Mouse (Mus musculus) kidney, postnatal 25 days (tissue): ENCODE measurements around the gene Gm13083.
"Not testable (repeated sequence)": the region's sequence is repeated elsewhere in the genome, so short reads cannot be mapped to it uniquely, and the experiment has no call there.

Source experiments
- DNase-seq, 2 experiments: peaks; one replicate each; pipeline ENCODE4 v3.0.0; 2021; ENCODE audit warnings: mixed read lengths in 2 of 2

Gm13083 gene

DNA sequence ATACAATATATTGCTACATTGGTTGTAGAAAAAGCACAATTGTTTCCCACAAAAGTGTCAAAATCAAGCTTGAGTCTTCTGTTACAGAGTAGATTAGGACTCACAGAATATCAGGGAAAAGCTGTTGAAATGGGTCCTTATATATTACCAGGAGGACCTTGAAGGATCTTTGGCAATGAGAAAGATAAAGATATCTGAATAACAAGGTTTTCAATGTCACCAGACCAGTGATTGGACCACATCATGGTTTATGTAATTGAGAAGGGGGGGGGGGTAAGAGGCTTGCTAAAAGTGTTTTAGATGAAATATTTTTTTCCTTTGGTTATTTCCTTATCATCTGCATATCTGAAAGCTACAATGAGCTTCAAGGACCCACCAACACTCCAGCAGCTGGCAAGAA is at the start of gene Gm13083:
Gm13083 (plus strand) TSS at position 301 of the 400 bp plus-strand sequence.
- not testable (repeated sequence) for DNase-seq

DNA sequence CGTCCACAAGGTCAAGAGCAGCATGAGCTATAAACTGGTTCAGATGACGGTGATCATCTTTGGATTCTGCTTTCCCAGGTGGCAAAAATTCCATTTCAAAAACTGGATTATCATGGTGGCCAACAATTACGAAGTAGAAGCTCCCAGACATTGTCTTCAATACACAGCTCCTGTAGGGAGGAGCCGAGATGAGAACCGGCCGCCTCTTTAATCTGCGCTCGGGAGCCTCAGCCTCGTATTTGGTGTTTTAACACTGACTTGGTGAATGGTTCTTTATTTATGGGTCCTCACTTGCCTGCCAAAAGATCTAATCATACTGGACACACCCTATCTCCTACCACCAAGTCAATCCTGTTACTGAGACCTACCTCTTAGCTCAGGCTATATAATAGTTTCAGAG is 2.9 kb upstream of the Gm13083 start:
- DNase-seq: not testable (repeated sequence)

DNA sequence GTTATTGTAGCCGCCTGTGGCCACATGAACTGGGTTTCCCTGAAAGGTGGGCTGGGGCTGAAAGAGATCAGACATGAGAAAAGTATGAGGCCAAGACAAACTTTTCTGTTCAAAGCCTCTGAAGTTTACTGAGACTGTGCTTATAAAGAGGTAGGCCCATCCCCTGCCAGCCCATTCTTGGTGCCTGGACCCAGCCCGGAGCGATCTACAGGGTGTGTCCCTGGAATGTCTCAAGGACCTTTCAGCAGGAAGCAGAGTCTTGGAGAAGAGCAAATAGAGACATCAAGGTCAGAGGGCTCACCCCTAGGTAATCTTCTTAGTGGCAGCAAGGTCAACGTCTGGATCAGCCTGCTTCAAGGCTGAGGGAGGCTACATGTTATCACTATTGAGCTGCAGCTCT is 3.3 kb downstream of the Gm13083 start:
- DNase-seq: not testable (repeated sequence)

DNA sequence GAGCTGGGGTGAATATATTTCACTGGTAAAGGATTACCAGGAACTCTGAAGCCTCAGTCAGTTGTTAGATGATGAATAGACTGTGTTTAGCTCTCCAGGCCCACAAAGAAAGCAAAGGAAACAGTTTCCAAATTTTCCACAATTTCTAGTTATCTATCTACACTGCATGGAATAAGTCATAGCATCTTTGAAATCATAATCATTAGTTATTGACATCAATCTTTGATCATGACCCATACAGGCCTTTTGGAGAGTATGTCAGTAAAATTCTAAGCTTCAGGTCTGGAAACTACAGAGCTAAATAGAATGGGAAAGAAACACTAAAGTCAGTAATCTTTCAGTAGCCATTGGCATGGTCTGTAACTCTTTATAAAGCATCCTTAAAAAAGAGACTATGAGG is 42.3 kb downstream of the Gm13083 start, which contains the start of gene Gm13088:
Gm13088 (minus strand) TSS at position 101 of the 400 bp plus-strand sequence.
- not testable (repeated sequence) for DNase-seq
